ENCODE assay signal across 8 mouse cellular contexts in genomic region chr1:59482696-59483520, GRCm38 (mm10). TPM values are rescaled to one million over a fixed set of nuclear protein-coding genes. Genes with fewer than 3 reads are reported as not detected.
DNase-seq lines count a peak whose midpoint lies in the region; ATAC-seq and TF ChIP-seq lines count a peak whose summit lies in the region.

No protein-coding gene starts in this region.

- peak overlapping the region; percentile 45 for H3K4me2 ChIP-seq in CH12.LX (ENCODE audit: insufficient read depth, low read depth, poor library complexity, severe bottlenecking)
- H3K4me2 ChIP-seq in embryonic facial prominence, embryonic 11.5 days (ENCODE audit: low read depth, low read length), result peak overlapping the region; percentile 95
- H3K4me2 ChIP-seq in heart, embryonic 13.5 days, result peak overlapping the region; percentile 90
- H3K4me2 ChIP-seq in kidney, postnatal 0 days (ENCODE audit: low read length), result peak overlapping the region; percentile 96

- H3K9me3 ChIP-seq in CH12.LX (replicated peaks; ENCODE audit: low read length), result peaks cover 15% of the 10 kb centered on the region
- H3K9me3 ChIP-seq in embryonic facial prominence, embryonic 11.5 days (replicated peaks; ENCODE audit: control insufficient read depth, low read length), result no peaks in the 10 kb centered on the region
- H3K9me3 ChIP-seq in heart, embryonic 13.5 days, result no peaks in the 10 kb centered on the region
- H3K9me3 ChIP-seq in kidney, postnatal 0 days (replicated peaks; ENCODE audit: low read length), result no peaks in the 10 kb centered on the region

- TF ChIP-seq POLR2A in CH12.LX (IDR thresholded peaks at IDR 0.05; ENCODE audit: low read depth, low read length), result no peak

- peak overlapping the region; percentile 51 for H3K9ac ChIP-seq in CH12.LX (ENCODE audit: insufficient read depth, low read depth)
- peak overlapping the region; percentile 96 for H3K9ac ChIP-seq in embryonic facial prominence, embryonic 11.5 days (replicated peaks; ENCODE audit: low read length)
- H3K9ac ChIP-seq in heart, embryonic 13.5 days, result peak overlapping the region; percentile 90
- H3K9ac ChIP-seq in kidney, postnatal 0 days (ENCODE audit: low read depth, low read length), result peak overlapping the region; percentile 79

- dilution Hi-C loops in CH12.LX (cut with MboI; ENCODE audit: extremely low pct_ligation_motif_present, extremely low pct_unique_long_range_greater_than_20kb, low sequenced_read_pairs), result no loop called here

- peak; percentile 5; the same call in 1 of the 2 replicates for ATAC-seq in embryonic facial prominence, embryonic 11.5 days (replicated peaks; ENCODE audit: insufficient number of reproducible peaks, low FRiP score, low TSS enrichment, low read depth)
- no peak for ATAC-seq in heart, embryonic 13.5 days (ENCODE audit: extremely low read depth, insufficient number of reproducible peaks, low FRiP score, low TSS enrichment)
- ATAC-seq in kidney, postnatal 0 days (replicated peaks; ENCODE audit: low FRiP score, low read depth), result no peak; the same call in 1 of the 2 replicates

- in situ Hi-C loops in CH12.LX (cut with MboI; ENCODE audit: low pct_ligation_motif_present, low pct_unique_long_range_greater_than_20kb, low sequenced_read_pairs), result no loop called here

- no peak for TF ChIP-seq CTCF in CH12.LX (conservative IDR thresholded peaks at IDR 0.05 in 1 of 2, IDR thresholded peaks at IDR 0.05 in 1 of 2; ENCODE audit: low read depth in 2 of 2, low read length in 2 of 2)
- TF ChIP-seq CTCF in kidney, postnatal 0 days (IDR thresholded peaks at IDR 0.05; ENCODE audit: low read depth), result no peak

- peak overlapping the region; percentile 62 to 83 (median 64) for H3K4me3 ChIP-seq in CH12.LX (replicated peaks in 1 of 3; ENCODE audit: low read depth in 2 of 3, low read length in 2 of 3, poor library complexity in 1 of 3)
- H3K4me3 ChIP-seq in embryonic facial prominence, embryonic 11.5 days (ENCODE audit: low read depth, low read length), result peak overlapping the region; percentile 87
- H3K4me3 ChIP-seq in heart, embryonic 13.5 days, result peak overlapping the region; percentile 61
- H3K4me3 ChIP-seq in kidney, postnatal 0 days (replicated peaks; ENCODE audit: low read depth, low read length), result peak overlapping the region; percentile 70

- no peak for TF ChIP-seq RAD21 in CH12.LX (IDR thresholded peaks at IDR 0.05; ENCODE audit: low read depth, low read length)

- TF ChIP-seq EP300 in CH12.LX (IDR thresholded peaks at IDR 0.05; ENCODE audit: low read length), result no peak

- peaks cover 14 to 20% of the 10 kb centered on the region in 2 experiments for H3K36me3 ChIP-seq in CH12.LX (replicated peaks in 1 of 2; ENCODE audit: control insufficient read depth in 1 of 2, insufficient read depth in 1 of 2, low read length in 1 of 2)
- H3K36me3 ChIP-seq in embryonic facial prominence, embryonic 11.5 days (replicated peaks; ENCODE audit: control insufficient read depth, insufficient read depth, low read depth, low read length), result no peaks in the 10 kb centered on the region
- no peaks in the 10 kb centered on the region for H3K36me3 ChIP-seq in heart, embryonic 13.5 days
- no peaks in the 10 kb centered on the region for H3K36me3 ChIP-seq in kidney, postnatal 0 days (ENCODE audit: insufficient read depth, low read length)

- WGBS in embryonic facial prominence, embryonic 11.5 days, result under 1% methylated on average over 87 of the region's 88 CpGs
- WGBS in heart, embryonic 13.5 days, result under 1% methylated on average over 86 of the region's 88 CpGs
- under 1% methylated on average over 88 of the region's 88 CpGs for WGBS in kidney, postnatal 0 days

- H3K27ac ChIP-seq in CH12.LX (ENCODE audit: insufficient read depth, low read depth), result peak overlapping the region; percentile 67
- peak overlapping the region; percentile 98 for H3K27ac ChIP-seq in embryonic facial prominence, embryonic 11.5 days (replicated peaks; ENCODE audit: low read depth, low read length)
- peak overlapping the region; percentile 88 for H3K27ac ChIP-seq in heart, embryonic 13.5 days (replicated peaks)
- peak overlapping the region; percentile 96 for H3K27ac ChIP-seq in kidney, postnatal 0 days

- peaks cover 36% of the 10 kb centered on the region for H3K79me2 ChIP-seq in CH12.LX (replicated peaks; ENCODE audit: control insufficient read depth, extremely low read depth, insufficient read depth, poor library complexity, severe bottlenecking)

- H3K4me1 ChIP-seq in CH12.LX (ENCODE audit: control insufficient read depth in 1 of 2, insufficient read depth in 2 of 2), result peaks cover 15 to 54% of the 10 kb centered on the region in 2 experiments
- peaks cover 5% of the 10 kb centered on the region for H3K4me1 ChIP-seq in embryonic facial prominence, embryonic 11.5 days (ENCODE audit: control insufficient read depth, insufficient read depth, low read length)
- H3K4me1 ChIP-seq in heart, embryonic 13.5 days, result peaks cover 60% of the 10 kb centered on the region
- H3K4me1 ChIP-seq in kidney, postnatal 0 days (replicated peaks; ENCODE audit: insufficient read depth, low read length), result peaks cover 11% of the 10 kb centered on the region

- DNase-seq in CH12.LX (ENCODE audit: extremely low read depth), result no peak
- peak; percentile 76 for DNase-seq in adrenal gland, adult 2 months
- DNase-seq in embryonic facial prominence, embryonic 11.5 days (ENCODE audit: low spot score), result peak; percentile 41
- no peak for DNase-seq in kidney, postnatal 0 days (ENCODE audit: low spot score)
- DNase-seq in lung, postnatal 10 days, result peak; percentile 51
- DNase-seq in retina, embryonic 14.5 days (ENCODE audit: low spot score), result peak; percentile 54
- peak; percentile 44 for DNase-seq in yolk sac, embryonic 10.5 days (ENCODE audit: low spot score)

- no peaks in the 10 kb centered on the region for H3K27me3 ChIP-seq in CH12.LX (replicated peaks)
- H3K27me3 ChIP-seq in embryonic facial prominence, embryonic 11.5 days (ENCODE audit: control insufficient read depth, insufficient read depth, low read length), result no peaks in the 10 kb centered on the region
- peaks cover 48% of the 10 kb centered on the region for H3K27me3 ChIP-seq in heart, embryonic 13.5 days (replicated peaks)
- H3K27me3 ChIP-seq in kidney, postnatal 0 days (ENCODE audit: insufficient read depth, low read length), result no peaks in the 10 kb centered on the region

TF ChIP-seq in CH12.LX, 34 proteins besides CTCF, POLR2A, EP300 and RAD21:
- TF ChIP-seq UBTF (IDR thresholded peaks at IDR 0.05; ENCODE audit: low read depth, low read length) (peak; percentile 34; the same call in 1 of the 2 replicates), POLR2AphosphoS2 (IDR thresholded peaks at IDR 0.05; ENCODE audit: low read depth, low read length) (no peak)

RNA-seq across cellular contexts. Expression of gene Fzd7, which starts 0.7 kb away (rescaled TPM):
- total RNA-seq in CH12.LX (2012; rRNA removed) (8.2 and 10.1 TPM in 2 replicates), CH12.LX (2014; rRNA removed) (3.3 and 4.0 TPM in 2 replicates)
- polyA plus RNA-seq in CH12.LX (2012; ENCODE audit: insufficient read length, low read depth), result 4.2 and 4.8 TPM in 2 replicates
- total RNA-seq in adrenal gland, adult 2 months (2021), result 10 to 100 TPM in 1 of 2 experiments, 1 to 10 TPM in 1; 9.9 to 16.7 TPM
- 20.1 and 22.0 TPM in 2 replicates for polyA plus RNA-seq in adrenal gland, adult 2 months (2012; rRNA removed)
- polyA plus RNA-seq in embryonic facial prominence, embryonic 11.5 days (2014; fragmentation: Nextera tagmentation; extraction: Ambion mirVana), result 19.3 and 21.6 TPM in 2 replicates
- 3.0 and 3.5 TPM in 2 replicates for polyA plus RNA-seq in heart, embryonic 13.5 days (2015; fragmentation: Nextera tagmentation; extraction: Ambion mirVana)
- polyA plus RNA-seq in kidney, postnatal 0 days (2015; fragmentation: Nextera tagmentation; extraction: Ambion mirVana), result 15.2 and 17.9 TPM in 2 replicates

RNA-seq across cellular contexts. Expression of gene Gm973, which starts 33.2 kb away (rescaled TPM):
- 7.6 and 8.8 TPM in 2 replicates for total RNA-seq in CH12.LX (2012; rRNA removed)
- 2.3 and 4.3 TPM in 2 replicates for total RNA-seq in CH12.LX (2014; rRNA removed)
- 14.9 and 17.7 TPM in 2 replicates for polyA plus RNA-seq in CH12.LX (2012; ENCODE audit: insufficient read length, low read depth)
- total RNA-seq in adrenal gland, adult 2 months (2021), result 10 to 100 TPM in 1 of 2 experiments, 1 to 10 TPM in 1; 1.4 to 40.9 TPM
- 0.46 and 0.83 TPM in 2 replicates for polyA plus RNA-seq in adrenal gland, adult 2 months (2012; rRNA removed)
- 2.3 and 3.7 TPM in 2 replicates for polyA plus RNA-seq in embryonic facial prominence, embryonic 11.5 days (2014; fragmentation: Nextera tagmentation; extraction: Ambion mirVana)
- polyA plus RNA-seq in heart, embryonic 13.5 days (2015; fragmentation: Nextera tagmentation; extraction: Ambion mirVana), result 0.48 TPM in 1 of 2 replicates, not detected in the other
- polyA plus RNA-seq in kidney, postnatal 0 days (2015; fragmentation: Nextera tagmentation; extraction: Ambion mirVana), result 1.6 and 2.5 TPM in 2 replicates

Comparison
In these comparisons a context has a peak if more than half of its experiments do, and no peak if none do; other contexts are left out.
1. DNase-seq: peak in adrenal gland, adult 2 months (single experiment), embryonic facial prominence, embryonic 11.5 days (single experiment), lung, postnatal 10 days (single experiment), retina, embryonic 14.5 days (single experiment) and yolk sac, embryonic 10.5 days (single experiment); none in CH12.LX (single experiment) and kidney, postnatal 0 days (single experiment).
2. H3K4me2 ChIP-seq: peak in every context shown above with its lines; median percentile 96 in kidney, postnatal 0 days; 95 in embryonic facial prominence, embryonic 11.5 days; 90 in heart, embryonic 13.5 days; 45 in CH12.LX.
3. Peak in every context shown above with its lines, with median percentiles within 50 percentile points of each other: H3K27ac ChIP-seq, H3K4me3 ChIP-seq and H3K9ac ChIP-seq.